Mouse (Mus musculus): Measurements from ENCODE around the gene Cbx2. TPM values are rescaled to one million over a fixed set of nuclear protein-coding genes. Genes with fewer than 3 reads are reported as not detected.

Cbx2 gene
- total RNA-seq, 2 experiments from 2014 or later: 1.4 to 1.9 TPM

Other genes with a start within 250 kb of the Cbx2 start
- under 1 TPM; 0.20 to 0.27 TPM for gene Rbfox3, start 111.4 kb upstream of the Cbx2 start, total RNA-seq (2021)
- gene Enpp7, start 34.8 kb upstream of the Cbx2 start, total RNA-seq (2021): not detected
- 1 to 10 TPM; 2.1 to 2.7 TPM for gene Cbx8, start 18.0 kb downstream of the Cbx2 start, total RNA-seq (2021)
- 1 to 10 TPM; 4.7 to 5.9 TPM for gene Cbx4, start 63.3 kb downstream of the Cbx2 start, total RNA-seq (2021)
- 10 to 100 TPM; 14.3 to 18.5 TPM for gene Tbc1d16, start 205.5 kb downstream of the Cbx2 start, total RNA-seq (2021)
- gene Ccdc40, start 205.6 kb downstream of the Cbx2 start, total RNA-seq (2021): not detected
- gene Gaa, start 244.9 kb downstream of the Cbx2 start, total RNA-seq (2021): 10 to 100 TPM; 79.1 to 81.6 TPM